In the genomic region with DNA sequence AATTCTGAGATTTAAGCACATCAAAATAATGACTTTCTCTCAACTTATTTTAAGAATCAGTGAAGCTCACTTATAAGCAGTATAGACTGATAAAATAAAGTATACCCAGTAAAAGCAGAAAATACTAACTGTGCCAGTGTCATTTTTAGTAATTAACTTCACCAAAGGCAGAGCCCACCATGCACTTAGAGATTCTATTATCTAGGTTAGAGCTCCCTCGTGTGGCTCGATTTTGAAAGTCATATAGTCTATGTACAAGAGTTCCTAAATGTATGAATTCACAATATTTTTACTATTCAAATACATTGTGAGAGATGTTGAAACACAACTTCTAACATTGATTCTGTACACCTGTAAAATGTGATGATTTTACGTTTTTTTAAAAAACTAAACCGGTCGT, we compare ENCODE assay signal across 9 mouse cellular contexts.
A peak's percentile ranks its signal among the peaks of the same experiment; 100 is the strongest.
DNase-seq lines count a peak whose midpoint lies in the region; ATAC-seq and TF ChIP-seq lines count a peak whose summit lies in the region.
"Had no signal": no experiment of that assay in that cellular context is flagged by ENCODE, and none has a peak within 500 bp of the region (broad histone marks: within the 10 kb centered on the region; RNA-seq: fewer than 3 reads in every experiment).

No protein-coding gene starts in this region.

- no peaks in the 10 kb centered on the region for H3K9me3 ChIP-seq in forebrain, embryonic 11.5 days (ENCODE audit: control insufficient read depth, low read length)
- no peaks in the 10 kb centered on the region for H3K9me3 ChIP-seq in forebrain, embryonic 10.5 days
- H3K9me3 ChIP-seq in hindbrain, embryonic 14.5 days (ENCODE audit: control insufficient read depth, low read length), result no peaks in the 10 kb centered on the region
- H3K9me3 ChIP-seq in liver, postnatal 0 days (ENCODE audit: low read length), result no peaks in the 10 kb centered on the region
- no peaks in the 10 kb centered on the region for H3K9me3 ChIP-seq in stomach, embryonic 15.5 days
- H3K9me3 ChIP-seq: heart, embryonic 13.5 days had no signal

- H3K27ac ChIP-seq in forebrain, embryonic 11.5 days (ENCODE audit: low read depth, low read length), result no peak overlapping the region
- H3K27ac ChIP-seq in forebrain, embryonic 10.5 days, result no peak overlapping the region
- no peak overlapping the region for H3K27ac ChIP-seq in hindbrain, embryonic 14.5 days
- no peak overlapping the region for H3K27ac ChIP-seq in liver, postnatal 0 days (ENCODE audit: low read depth)
- H3K27ac ChIP-seq in stomach, embryonic 15.5 days, result no peak overlapping the region
- H3K27ac ChIP-seq: heart, embryonic 13.5 days had no signal

- DNase-seq in forebrain, embryonic 11.5 days (ENCODE audit: low spot score), result peak; percentile 50
- no peak for DNase-seq in forebrain, embryonic 10.5 days (ENCODE audit: extremely low spot score, low spot score)
- DNase-seq in 416B (ENCODE audit: low read depth), result peak; percentile 58
- DNase-seq in cerebellum, postnatal 10 days, result peak; percentile 69 to 77
- DNase-seq in hindbrain, embryonic 14.5 days (ENCODE audit: low spot score), result peak; percentile 94
- peak; percentile 13 for DNase-seq in liver, postnatal 0 days
- DNase-seq in lung, adult 18-20 months, result no peak

- H3K36me3 ChIP-seq in forebrain, embryonic 11.5 days (ENCODE audit: control insufficient read depth, insufficient read depth, low read length), result no peaks in the 10 kb centered on the region
- no peaks in the 10 kb centered on the region for H3K36me3 ChIP-seq in forebrain, embryonic 10.5 days (replicated peaks)
- no peaks in the 10 kb centered on the region for H3K36me3 ChIP-seq in hindbrain, embryonic 14.5 days (replicated peaks; ENCODE audit: control insufficient read depth, insufficient read depth)
- no peaks in the 10 kb centered on the region for H3K36me3 ChIP-seq in liver, postnatal 0 days (replicated peaks; ENCODE audit: insufficient read depth, low read length)
- no peaks in the 10 kb centered on the region for H3K36me3 ChIP-seq in stomach, embryonic 15.5 days
- H3K36me3 ChIP-seq: heart, embryonic 13.5 days had no signal

- TF ChIP-seq EP300 in liver, postnatal 0 days (IDR thresholded peaks at IDR 0.05; ENCODE audit: low read depth), result no peak

- H3K4me2 ChIP-seq in forebrain, embryonic 11.5 days (ENCODE audit: low read depth, low read length, severe bottlenecking), result no peak overlapping the region
- H3K4me2 ChIP-seq in hindbrain, embryonic 14.5 days (replicated peaks), result no peak overlapping the region
- H3K4me2 ChIP-seq in liver, postnatal 0 days (ENCODE audit: low read depth, low read length), result no peak overlapping the region
- no peak overlapping the region for H3K4me2 ChIP-seq in stomach, embryonic 15.5 days
- H3K4me2 ChIP-seq: heart, embryonic 13.5 days had no signal

- peak; percentile 85 for ATAC-seq in forebrain, embryonic 11.5 days (replicated peaks; ENCODE audit: low FRiP score)
- peak; percentile 82 for ATAC-seq in hindbrain, embryonic 14.5 days (ENCODE audit: low FRiP score)
- no peak for ATAC-seq in liver, postnatal 0 days
- ATAC-seq in stomach, embryonic 15.5 days (ENCODE audit: insufficient read depth, low FRiP score, low read depth), result peak; percentile 50; the same call in 1 of the 2 replicates

- H3K9ac ChIP-seq in forebrain, embryonic 11.5 days (ENCODE audit: low read length), result no peak overlapping the region
- H3K9ac ChIP-seq in hindbrain, embryonic 14.5 days, result no peak overlapping the region
- no peak overlapping the region for H3K9ac ChIP-seq in liver, postnatal 0 days (replicated peaks)
- no peak overlapping the region for H3K9ac ChIP-seq in stomach, embryonic 15.5 days
- H3K9ac ChIP-seq: heart, embryonic 13.5 days had no signal

- WGBS in forebrain, embryonic 11.5 days, result 8% methylated on average over 5 of the region's 5 CpGs
- WGBS in forebrain, embryonic 10.5 days, result 5% methylated on average over 5 of the region's 5 CpGs
- WGBS in hindbrain, embryonic 14.5 days, result 9% methylated on average over 5 of the region's 5 CpGs
- 7% methylated on average over 5 of the region's 5 CpGs for WGBS in liver, postnatal 0 days (ENCODE audit: insufficient replicate concordance)
- 6% methylated on average over 5 of the region's 5 CpGs for WGBS in stomach, embryonic 15.5 days

- H3K4me3 ChIP-seq in forebrain, embryonic 11.5 days (ENCODE audit: low read depth, low read length), result no peak overlapping the region
- H3K4me3 ChIP-seq in forebrain, embryonic 10.5 days, result no peak overlapping the region
- H3K4me3 ChIP-seq in hindbrain, embryonic 14.5 days (replicated peaks; ENCODE audit: low read length), result no peak overlapping the region
- H3K4me3 ChIP-seq in liver, postnatal 0 days (ENCODE audit: low read depth, low read length), result no peak overlapping the region
- no peak overlapping the region for H3K4me3 ChIP-seq in stomach, embryonic 15.5 days (replicated peaks)
- H3K4me3 ChIP-seq: heart, embryonic 13.5 days had no signal

- no peaks in the 10 kb centered on the region for H3K27me3 ChIP-seq in forebrain, embryonic 11.5 days (ENCODE audit: control insufficient read depth, insufficient read depth, low read length)
- no peaks in the 10 kb centered on the region for H3K27me3 ChIP-seq in forebrain, embryonic 10.5 days (ENCODE audit: poor library complexity, severe bottlenecking)
- no peaks in the 10 kb centered on the region for H3K27me3 ChIP-seq in hindbrain, embryonic 14.5 days (ENCODE audit: control insufficient read depth, insufficient read depth, low read length)
- no peaks in the 10 kb centered on the region for H3K27me3 ChIP-seq in liver, postnatal 0 days (ENCODE audit: insufficient read depth, low read length)
- H3K27me3 ChIP-seq in stomach, embryonic 15.5 days (replicated peaks), result no peaks in the 10 kb centered on the region
- H3K27me3 ChIP-seq: heart, embryonic 13.5 days had no signal

- no peaks in the 10 kb centered on the region for H3K4me1 ChIP-seq in forebrain, embryonic 11.5 days (replicated peaks; ENCODE audit: control insufficient read depth, insufficient read depth, low read length)
- no peaks in the 10 kb centered on the region for H3K4me1 ChIP-seq in forebrain, embryonic 10.5 days
- H3K4me1 ChIP-seq in hindbrain, embryonic 14.5 days (replicated peaks; ENCODE audit: control insufficient read depth, insufficient read depth, low read length), result no peaks in the 10 kb centered on the region
- no peaks in the 10 kb centered on the region for H3K4me1 ChIP-seq in liver, postnatal 0 days (ENCODE audit: insufficient read depth)
- H3K4me1 ChIP-seq in stomach, embryonic 15.5 days, result no peaks in the 10 kb centered on the region
- H3K4me1 ChIP-seq: heart, embryonic 13.5 days had no signal

- peak; percentile 40 for TF ChIP-seq CTCF in liver, postnatal 0 days (IDR thresholded peaks at IDR 0.05; ENCODE audit: low read depth)

Comparison
In these comparisons a context has a peak if more than half of its experiments do, and no peak if none do; other contexts are left out.
1. DNase-seq: peak in forebrain, embryonic 11.5 days (single experiment), 416B (single experiment), cerebellum, postnatal 10 days (2 of 2), hindbrain, embryonic 14.5 days (single experiment) and liver, postnatal 0 days (single experiment); none in forebrain, embryonic 10.5 days (single experiment) and lung, adult 18-20 months (0 of 2).